Mouse (Mus musculus) liver, embryonic 14.5 days (tissue): ENCODE measurements around the gene Ddx20. TPM values are rescaled to one million over a fixed set of nuclear protein-coding genes. Genes with fewer than 3 reads are reported as not detected.

ENCODE experiments used
- ATAC-seq: fragments of 200-750 bp; cut with Nextera tagmentation; 2 replicates; pipeline ENCODE4 v1.8.0; 2017; ENCODE audit warnings: moderate number of reproducible peaks, mild to moderate bottlenecking, moderate library complexity; ENCODE audit not compliant: insufficient read depth
- DNase-seq, 3 experiments: peaks; one replicate each; pipeline ENCODE4 v3.0.0-alpha.2; 2012 to 2013; ENCODE audit warnings: low read depth in 3 of 3, low spot score in 3 of 3
- H3K27ac ChIP-seq: fragments of 300-500 bp; sonication (generic); 2 replicates; pipeline ENCODE4 v1.5.1; 2014; ENCODE audit warnings: moderate library complexity, mild to moderate bottlenecking, control low read depth, inconsistent platforms
- H3K27me3 ChIP-seq: fragments of 300-500 bp; sonication (generic); 2 replicates; pipeline ENCODE4 v1.6.1; 2014; ENCODE audit warnings: mild to moderate bottlenecking, low read length, moderate library complexity; ENCODE audit not compliant: control insufficient read depth, insufficient read depth
- H3K36me3 ChIP-seq: fragments of 300-500 bp; sonication (generic); replicated peaks from 2 replicates; pipeline ENCODE4 v1.6.1; 2014; ENCODE audit warnings: low read depth; ENCODE audit not compliant: control insufficient read depth, insufficient read depth
- H3K4me1 ChIP-seq, 2 experiments: fragments of 200-500 bp in 1 of 2; fragments of 300-500 bp in 1 of 2; sonication (generic) in 1 of 2; replicated peaks; 2 replicates each; pipeline ENCODE4 v1.6.1; 2012 to 2014; ENCODE audit warnings: antibody characterized with exemption in 1 of 2, inconsistent platforms in 1 of 2, low read length in 1 of 2; ENCODE audit not compliant: control insufficient read depth in 2 of 2, insufficient read depth in 2 of 2
- H3K4me2 ChIP-seq: fragments of 300-500 bp; sonication (generic); 2 replicates; pipeline ENCODE4 v1.6.1; 2014; ENCODE audit warnings: low read depth, mild to moderate bottlenecking, control low read depth, moderate library complexity
- H3K4me3 ChIP-seq, 2 experiments: fragments of 200-500 bp in 1 of 2; fragments of 300-500 bp in 1 of 2; sonication (generic) in 1 of 2; 2 replicates each; pipeline ENCODE4 v1.5.1; 2012 to 2014; ENCODE audit warnings: low read depth in 2 of 2, low read length in 2 of 2, mild to moderate bottlenecking in 2 of 2, control low read depth in 1 of 2, inconsistent platforms in 1 of 2, moderate library complexity in 1 of 2; ENCODE audit not compliant: insufficient read depth in 1 of 2
- H3K9ac ChIP-seq: fragments of 300-500 bp; sonication (generic); replicated peaks from 2 replicates; pipeline ENCODE4 v1.6.1; 2014; ENCODE audit warnings: mild to moderate bottlenecking, control low read depth, moderate library complexity
- H3K9me3 ChIP-seq: fragments of 300-500 bp; sonication (generic); 2 replicates; pipeline ENCODE4 v1.6.1; 2016; ENCODE audit warnings: low read length, mixed read lengths; ENCODE audit not compliant: control insufficient read depth
- CTCF ChIP-seq: IDR thresholded peaks from 2 replicates; pipeline ENCODE4 v1.5.1; 2016; ENCODE audit warnings: antibody characterized with exemption, low read depth, control low read depth
- EP300 ChIP-seq: IDR thresholded peaks from 2 replicates; pipeline ENCODE4 v1.6.1; 2016; ENCODE audit warnings: antibody characterized with exemption, low read depth
- WGBS: fragments of 180-500 bp; shearing (Covaris S2); extraction: QIAGEN DNeasy Blood & Tissue Kit; methylation state at CpG from one replicate; pipeline ENCODE4 v1.1.7; 2014; ENCODE audit not compliant: insufficient replicate concordance; 5-methylcytosine and 5-hydroxymethylcytosine counted together
- polyA plus RNA-seq, 2 experiments: library from polyadenylated mRNA; depleted of rRNA in 1 of 2; stranded (reverse) in 1 of 2; unstranded in 1 of 2; fragments of >200 nt; fragmentation: Nextera tagmentation in 1 of 2; extraction: Ambion mirVana in 1 of 2; gene quantifications; 2 replicates each; pipeline versions ENCODE4 v1.2.1 to v1.2.3; 2012 to 2014

The Ddx20 gene
- polyA plus RNA-seq, 2 experiments, result 8.1 to 19.6 TPM

- Histone ChIP-seq H3K4me1 (no peaks in the 10 kb centered on the region), H3K4me3 (no peak overlapping the region), H3K9ac (no peak overlapping the region), H3K9me3 (no peaks in the 10 kb centered on the region), H3K27ac (no peak overlapping the region), H3K27me3 (no peaks in the 10 kb centered on the region), H3K36me3 (peaks cover 26% of the 10 kb centered on the region), H3K4me2 (no peak overlapping the region)
- no peak for ATAC-seq
- no peak for TF ChIP-seq EP300
- TF ChIP-seq CTCF, result no peak
- no peak for DNase-seq
- 90% methylated on average over 4 of the region's 4 CpGs for WGBS
Measured at GRCm38 (mm10) chr3:105732360-105732759, 45.0 kb upstream of the Ddx20 start.

DNA sequence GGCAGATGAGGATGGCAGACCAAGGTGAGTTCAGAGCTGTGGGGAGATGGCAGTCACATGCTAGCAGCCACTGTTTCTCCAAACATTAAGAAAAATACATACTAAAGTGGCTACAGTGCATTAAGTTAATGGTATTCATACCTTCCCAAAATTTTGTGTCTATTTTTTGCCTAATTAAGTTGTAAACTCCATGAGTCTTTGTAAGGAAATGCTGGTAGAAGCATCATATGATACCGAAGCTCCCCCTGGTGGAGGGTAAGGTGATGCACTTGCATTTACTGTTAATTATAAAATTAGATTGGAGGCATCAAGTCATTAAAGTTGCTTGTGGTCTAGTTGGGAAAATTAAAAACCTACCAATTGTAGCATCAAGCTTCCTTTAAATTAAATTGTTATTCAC lies 38.7 kb upstream of the Ddx20 start:
- Histone ChIP-seq H3K9me3 (no peaks in the 10 kb centered on the region), H3K9ac (no peak overlapping the region), H3K36me3 (peaks cover 8% of the 10 kb centered on the region), H3K27me3 (no peaks in the 10 kb centered on the region), H3K27ac (no peak overlapping the region), H3K4me2 (no peak overlapping the region), H3K4me1 (no peaks in the 10 kb centered on the region), H3K4me3 (no peak overlapping the region)
- DNase-seq (peak; percentile 39 to 55 (median 45)), ATAC-seq (no peak)
- WGBS, result 3% methylated on average over 1 of the region's 1 CpGs
- no peak for TF ChIP-seq EP300
- peak; percentile 75 for TF ChIP-seq CTCF

DNA sequence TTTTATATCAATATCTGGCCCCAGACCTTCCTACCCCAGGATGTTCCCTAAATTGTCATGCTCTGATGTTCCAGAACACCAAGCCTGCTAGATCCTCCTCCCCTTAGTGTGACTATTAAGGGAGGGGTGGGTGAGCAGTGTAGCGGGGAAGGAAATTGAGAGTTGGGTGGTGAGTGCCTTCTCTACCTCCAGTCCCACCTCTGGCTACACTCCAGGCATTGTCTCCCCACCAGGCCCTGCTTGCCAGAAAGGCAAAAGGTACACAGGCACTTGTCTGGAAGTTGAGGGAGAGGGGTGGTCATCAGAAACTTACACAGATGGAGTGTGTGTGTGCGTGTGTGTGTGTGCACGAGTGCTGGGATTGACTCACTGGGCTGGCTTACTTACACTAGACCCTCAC lies 35.1 kb upstream of the Ddx20 start:
- DNase-seq (no peak), ATAC-seq (no peak)
- no peaks in the 10 kb centered on the region for H3K4me1 ChIP-seq
- WGBS, result 75% methylated on average over 3 of the region's 3 CpGs
- no peaks in the 10 kb centered on the region for H3K9me3 ChIP-seq
- TF ChIP-seq EP300 (no peak), CTCF (no peak)
- no peak overlapping the region for H3K4me3 ChIP-seq
- H3K27me3 ChIP-seq, result no peaks in the 10 kb centered on the region
- H3K9ac ChIP-seq, result no peak overlapping the region
- H3K4me2 ChIP-seq, result no peak overlapping the region
- no peak overlapping the region for H3K27ac ChIP-seq
- no peaks in the 10 kb centered on the region; the same call in 1 of the 2 replicates for H3K36me3 ChIP-seq

GRCm38 (mm10) chr3:105721681-105722201 lies 34.4 kb upstream of the Ddx20 start:
- Histone ChIP-seq H3K4me2 (no peak overlapping the region), H3K4me3 (no peak overlapping the region), H3K4me1 (no peaks in the 10 kb centered on the region), H3K36me3 (no peaks in the 10 kb centered on the region; the same call in 1 of the 2 replicates), H3K27me3 (no peaks in the 10 kb centered on the region), H3K9ac (no peak overlapping the region), H3K9me3 (no peaks in the 10 kb centered on the region), H3K27ac (no peak overlapping the region)
- TF ChIP-seq CTCF (no peak), EP300 (no peak)
- WGBS, result 43% methylated on average over 2 of the region's 2 CpGs
- DNase-seq (no peak), ATAC-seq (no peak)

DNA sequence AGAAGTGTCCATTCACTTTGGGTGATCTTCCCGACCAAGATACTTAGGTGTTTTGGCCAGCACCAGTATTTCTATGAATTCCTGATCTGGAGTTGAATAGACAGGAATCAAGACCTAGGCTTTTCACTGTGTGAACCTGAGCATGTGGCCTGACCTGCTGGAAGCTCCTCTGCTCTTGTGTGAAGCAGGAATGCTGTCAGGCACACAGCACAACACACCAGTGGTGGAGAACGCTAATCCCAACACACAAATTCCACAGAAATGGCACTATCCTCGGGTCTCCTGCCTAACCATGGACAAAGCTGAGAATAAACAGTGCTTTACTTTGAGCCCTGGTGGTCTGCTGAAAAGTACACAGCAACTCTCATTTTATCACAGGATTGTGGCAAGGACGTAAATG lies 33.1 kb upstream of the Ddx20 start:
- Histone ChIP-seq H3K4me3 (no peak overlapping the region), H3K9ac (no peak overlapping the region), H3K4me1 (no peaks in the 10 kb centered on the region), H3K27me3 (no peaks in the 10 kb centered on the region), H3K4me2 (no peak overlapping the region), H3K27ac (no peak overlapping the region), H3K9me3 (no peaks in the 10 kb centered on the region), H3K36me3 (no peaks in the 10 kb centered on the region)
- TF ChIP-seq EP300 (no peak), CTCF (no peak)
- DNase-seq, result no peak
- WGBS, result 65% methylated on average over 4 of the region's 4 CpGs
- ATAC-seq, result no peak
